ENCODE assay signal across 9 mouse cellular contexts in the genomic region with DNA sequence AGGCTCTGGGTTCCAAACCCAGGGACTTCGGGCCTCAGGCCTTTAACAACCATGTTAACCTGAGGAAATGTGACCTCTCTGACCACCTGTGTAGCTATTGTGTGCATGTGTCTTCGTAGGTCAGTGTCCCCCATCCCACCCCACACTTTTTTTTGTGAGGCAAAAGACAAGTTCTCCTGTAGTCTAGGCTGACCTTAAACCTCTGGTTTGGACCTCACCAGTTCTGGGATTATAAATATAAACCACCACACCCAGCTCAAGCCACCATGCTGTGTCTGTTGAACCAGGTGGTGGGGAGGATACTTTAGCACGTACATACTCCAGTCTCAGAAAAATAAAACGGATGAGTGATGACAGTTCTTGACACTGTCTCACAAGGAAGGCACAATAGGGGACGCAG. TPM values are rescaled to one million over a fixed set of nuclear protein-coding genes. Genes with fewer than 3 reads are reported as not detected.
DNase-seq lines count a peak whose midpoint lies in the region; ATAC-seq and TF ChIP-seq lines count a peak whose summit lies in the region.
"Had no signal": no experiment of that assay in that cellular context is flagged by ENCODE, and none has a peak within 500 bp of the region (broad histone marks: within the 10 kb centered on the region; RNA-seq: fewer than 3 reads in every experiment).

No protein-coding gene starts in this region.

- no peaks in the 10 kb centered on the region for H3K79me2 ChIP-seq in myocyte (ENCODE audit: control insufficient read depth, insufficient read depth)

- H3K4me2 ChIP-seq in kidney, embryonic 16.5 days (replicated peaks; ENCODE audit: low read depth, low read length): peak overlapping the region; percentile 87
- peak overlapping the region; percentile 95 for H3K4me2 ChIP-seq in embryonic facial prominence, embryonic 15.5 days (replicated peaks)
- peak overlapping the region; percentile 80 for H3K4me2 ChIP-seq in intestine, embryonic 16.5 days (ENCODE audit: low read depth, low read length)
- peak overlapping the region; percentile 87 for H3K4me2 ChIP-seq in myocyte (ENCODE audit: low read depth)

- H3K36me3 ChIP-seq in kidney, embryonic 16.5 days (ENCODE audit: insufficient read depth, low read length): peaks cover 15% of the 10 kb centered on the region
- H3K36me3 ChIP-seq in embryonic facial prominence, embryonic 15.5 days: peaks cover 18% of the 10 kb centered on the region
- H3K36me3 ChIP-seq in intestine, embryonic 16.5 days (ENCODE audit: control insufficient read depth, insufficient read depth, low read length): peaks cover 8% of the 10 kb centered on the region; the same call in 1 of the 2 replicates
- H3K36me3 ChIP-seq in myocyte (ENCODE audit: control insufficient read depth, insufficient read depth): no peaks in the 10 kb centered on the region

- peaks cover 18% of the 10 kb centered on the region for H3K4me1 ChIP-seq in kidney, embryonic 16.5 days (ENCODE audit: insufficient read depth, low read length)
- peaks cover 39% of the 10 kb centered on the region for H3K4me1 ChIP-seq in embryonic facial prominence, embryonic 15.5 days
- H3K4me1 ChIP-seq in intestine, embryonic 16.5 days (ENCODE audit: control insufficient read depth, insufficient read depth, low read length): peaks cover 55% of the 10 kb centered on the region

- H3K9me3 ChIP-seq in kidney, embryonic 16.5 days (ENCODE audit: low read length): no peaks in the 10 kb centered on the region
- H3K9me3 ChIP-seq in embryonic facial prominence, embryonic 15.5 days (replicated peaks): no peaks in the 10 kb centered on the region
- H3K9me3 ChIP-seq in intestine, embryonic 16.5 days (ENCODE audit: control insufficient read depth, low read length): no peaks in the 10 kb centered on the region

- H3K27ac ChIP-seq in kidney, embryonic 16.5 days (ENCODE audit: low read length): peak overlapping the region; percentile 99; the same call in 1 of the 2 replicates
- peak overlapping the region; percentile 97; the same call in 1 of the 2 replicates for H3K27ac ChIP-seq in embryonic facial prominence, embryonic 15.5 days (replicated peaks)
- peak overlapping the region; percentile 98 for H3K27ac ChIP-seq in intestine, embryonic 16.5 days (ENCODE audit: low read length)

- H3K4me3 ChIP-seq in kidney, embryonic 16.5 days (ENCODE audit: low read length): peak overlapping the region; percentile 64
- H3K4me3 ChIP-seq in embryonic facial prominence, embryonic 15.5 days (replicated peaks): peak overlapping the region; percentile 58
- H3K4me3 ChIP-seq in intestine, embryonic 16.5 days (ENCODE audit: low read length): peak overlapping the region; percentile 67
- peak overlapping the region; percentile 86 for H3K4me3 ChIP-seq in myocyte

- TF ChIP-seq POLR2A in myocyte (IDR thresholded peaks at IDR 0.05; ENCODE audit: insufficient read length, low read depth): no peak

- 57% methylated on average over 5 of the region's 5 CpGs for WGBS in kidney, embryonic 16.5 days
- WGBS in embryonic facial prominence, embryonic 15.5 days: 56% methylated on average over 5 of the region's 5 CpGs
- 48% methylated on average over 5 of the region's 5 CpGs for WGBS in intestine, embryonic 16.5 days

- no peak for DNase-seq in kidney, adult 9 months
- DNase-seq in c-Kit-positive CD71-positive TER-119-positive erythroid progenitor cells, embryonic 14.5 days (ENCODE audit: low spot score): no peak

- ATAC-seq in kidney, embryonic 16.5 days (ENCODE audit: low FRiP score, low TSS enrichment): no peak
- no peak for ATAC-seq in embryonic facial prominence, embryonic 15.5 days (ENCODE audit: insufficient number of reproducible peaks, low FRiP score, low TSS enrichment, low read depth)
- ATAC-seq in intestine, embryonic 16.5 days: no peak
- ATAC-seq in CD4-positive, CD25-positive, alpha-beta regulatory T cell, adult 4 months: no peak
- ATAC-seq in monocyte, adult 5-6 weeks (replicated peaks; ENCODE audit: insufficient number of reproducible peaks, low FRiP score, low TSS enrichment, poor library complexity, severe bottlenecking): no peak
- ATAC-seq: Patski had no signal

- H3ac ChIP-seq in myocyte (ENCODE audit: control insufficient read depth, insufficient read length): peak overlapping the region; percentile 63

- peak overlapping the region; percentile 81 for H3K9ac ChIP-seq in kidney, embryonic 16.5 days (replicated peaks; ENCODE audit: low read length)
- no peak overlapping the region for H3K9ac ChIP-seq in embryonic facial prominence, embryonic 15.5 days
- peak overlapping the region; percentile 75; the same call in 1 of the 2 replicates for H3K9ac ChIP-seq in intestine, embryonic 16.5 days (ENCODE audit: low read depth, low read length)

- no peaks in the 10 kb centered on the region for H3K27me3 ChIP-seq in kidney, embryonic 16.5 days (ENCODE audit: insufficient read depth, low read length)
- H3K27me3 ChIP-seq in embryonic facial prominence, embryonic 15.5 days: no peaks in the 10 kb centered on the region
- no peaks in the 10 kb centered on the region for H3K27me3 ChIP-seq in intestine, embryonic 16.5 days (replicated peaks; ENCODE audit: control insufficient read depth, insufficient read depth, low read length)
- no peaks in the 10 kb centered on the region for H3K27me3 ChIP-seq in myocyte (ENCODE audit: control insufficient read depth, insufficient read depth, insufficient read length)
- H3K27me3 ChIP-seq: Patski had no signal

TF ChIP-seq in myocyte, 11 proteins besides CTCF, POLR2A, EP300 and RAD21:
- no peak for TF ChIP-seq TCF12 (IDR thresholded peaks at IDR 0.05; ENCODE audit: insufficient read depth, poor library complexity, severe bottlenecking)
- no peak for TF ChIP-seq E2F4 (IDR thresholded peaks at IDR 0.05; ENCODE audit: insufficient read depth)
- TF ChIP-seq POLR2AphosphoS2 (IDR thresholded peaks at IDR 0.05; ENCODE audit: insufficient read length, low read depth): no peak
- TF ChIP-seq USF1 (IDR thresholded peaks at IDR 0.05; ENCODE audit: low read depth): no peak
- no peak for TF ChIP-seq SRF (IDR thresholded peaks at IDR 0.05; ENCODE audit: control insufficient read depth, insufficient read length, low read depth)
- TF ChIP-seq REST (IDR thresholded peaks at IDR 0.05; ENCODE audit: insufficient read depth, insufficient read length): no peak
- no peak for TF ChIP-seq CEBPB (IDR thresholded peaks at IDR 0.05; ENCODE audit: insufficient read depth, poor library complexity, severe bottlenecking)
- TF ChIP-seq TCF3 (IDR thresholded peaks at IDR 0.05; ENCODE audit: insufficient read length, low read depth): no peak
- no peak for TF ChIP-seq MAX (IDR thresholded peaks at IDR 0.05; ENCODE audit: low read depth)
- no peak for TF ChIP-seq MYOD1 (IDR thresholded peaks at IDR 0.05; ENCODE audit: control insufficient read depth in 1 of 3, insufficient read length in 2 of 3, low read depth in 2 of 3)
- TF ChIP-seq MYOG (IDR thresholded peaks at IDR 0.05; ENCODE audit: control insufficient read depth in 1 of 3, insufficient read depth in 1 of 3, insufficient read length in 2 of 3, low read depth in 2 of 3): no peak

RNA-seq across cellular contexts. Expression of a gene that starts 7.7 kb away (rescaled TPM):
- polyA plus RNA-seq in kidney, embryonic 16.5 days (2015; fragmentation: Nextera tagmentation; extraction: Ambion mirVana): 29.5 and 30.4 TPM in 2 replicates
- 41.8 and 42.2 TPM in 2 replicates for polyA plus RNA-seq in embryonic facial prominence, embryonic 15.5 days (2015; fragmentation: Nextera tagmentation; extraction: Ambion mirVana)
- 20.6 and 21.1 TPM in 2 replicates for polyA plus RNA-seq in intestine, embryonic 16.5 days (2015; fragmentation: Nextera tagmentation; extraction: Ambion mirVana)
- 39.9 TPM for polyA plus RNA-seq in myocyte (2012; fragmentation: generic; extraction: Trizol)
- polyA plus RNA-seq in CD4-positive, CD25-positive, alpha-beta regulatory T cell, adult 4 months (2017; shearing (Covaris generic)): 10 to 100 TPM in 1 of 2 experiments, 1 to 10 TPM in 1; 8.4 to 11.4 TPM
- 13.1 to 16.8 TPM (median 14.2 TPM) in 3 replicates for total RNA-seq in monocyte, adult 5-6 weeks (2017)

RNA-seq across cellular contexts. Expression of a gene that starts 8.3 kb away (rescaled TPM):
- 71.2 and 86.6 TPM in 2 replicates for polyA plus RNA-seq in kidney, embryonic 16.5 days (2015; fragmentation: Nextera tagmentation; extraction: Ambion mirVana)
- 90.3 and 97.9 TPM in 2 replicates for polyA plus RNA-seq in embryonic facial prominence, embryonic 15.5 days (2015; fragmentation: Nextera tagmentation; extraction: Ambion mirVana)
- 77.7 and 80.5 TPM in 2 replicates for polyA plus RNA-seq in intestine, embryonic 16.5 days (2015; fragmentation: Nextera tagmentation; extraction: Ambion mirVana)
- polyA plus RNA-seq in myocyte (2012; fragmentation: generic; extraction: Trizol): 76.1 TPM
- 10 to 100 TPM; 36.8 to 49.6 TPM for polyA plus RNA-seq in CD4-positive, CD25-positive, alpha-beta regulatory T cell, adult 4 months (2017; shearing (Covaris generic))
- total RNA-seq in monocyte, adult 5-6 weeks (2017): 9.3 to 26.0 TPM (median 10.3 TPM) in 3 replicates

RNA-seq across cellular contexts. Expression of a gene that starts 15.6 kb away (rescaled TPM):
- polyA plus RNA-seq in kidney, embryonic 16.5 days (2015; fragmentation: Nextera tagmentation; extraction: Ambion mirVana): 0.42 and 0.71 TPM in 2 replicates
- polyA plus RNA-seq in embryonic facial prominence, embryonic 15.5 days (2015; fragmentation: Nextera tagmentation; extraction: Ambion mirVana): 1.4 and 1.7 TPM in 2 replicates
- 0.45 and 0.48 TPM in 2 replicates for polyA plus RNA-seq in intestine, embryonic 16.5 days (2015; fragmentation: Nextera tagmentation; extraction: Ambion mirVana)
- 0.12 TPM for polyA plus RNA-seq in myocyte (2012; fragmentation: generic; extraction: Trizol)
- polyA plus RNA-seq in CD4-positive, CD25-positive, alpha-beta regulatory T cell, adult 4 months (2017; shearing (Covaris generic)): not detected
- not detected in 3 replicates for total RNA-seq in monocyte, adult 5-6 weeks (2017)

RNA-seq across cellular contexts. Expression of a gene that starts 24.8 kb away (rescaled TPM):
- 3.4 and 3.7 TPM in 2 replicates for polyA plus RNA-seq in kidney, embryonic 16.5 days (2015; fragmentation: Nextera tagmentation; extraction: Ambion mirVana)
- polyA plus RNA-seq in embryonic facial prominence, embryonic 15.5 days (2015; fragmentation: Nextera tagmentation; extraction: Ambion mirVana): 4.0 and 5.1 TPM in 2 replicates
- 0.73 and 1.4 TPM in 2 replicates for polyA plus RNA-seq in intestine, embryonic 16.5 days (2015; fragmentation: Nextera tagmentation; extraction: Ambion mirVana)
- 0.28 TPM for polyA plus RNA-seq in myocyte (2012; fragmentation: generic; extraction: Trizol)
- not detected for polyA plus RNA-seq in CD4-positive, CD25-positive, alpha-beta regulatory T cell, adult 4 months (2017; shearing (Covaris generic))
- not detected in 3 replicates for total RNA-seq in monocyte, adult 5-6 weeks (2017)

RNA-seq across cellular contexts. Expression of a gene that starts 24.8 kb away (rescaled TPM):
- 51.5 and 53.8 TPM in 2 replicates for polyA plus RNA-seq in kidney, embryonic 16.5 days (2015; fragmentation: Nextera tagmentation; extraction: Ambion mirVana)
- polyA plus RNA-seq in embryonic facial prominence, embryonic 15.5 days (2015; fragmentation: Nextera tagmentation; extraction: Ambion mirVana): 224 and 246 TPM in 2 replicates
- 57.9 and 58.2 TPM in 2 replicates for polyA plus RNA-seq in intestine, embryonic 16.5 days (2015; fragmentation: Nextera tagmentation; extraction: Ambion mirVana)
- polyA plus RNA-seq in myocyte (2012; fragmentation: generic; extraction: Trizol): 1,032 TPM
- polyA plus RNA-seq in CD4-positive, CD25-positive, alpha-beta regulatory T cell, adult 4 months (2017; shearing (Covaris generic)): 10 to 100 TPM in 1 of 2 experiments, 1 to 10 TPM in 1; 9.3 to 23.8 TPM
- total RNA-seq in monocyte, adult 5-6 weeks (2017): 31.2 to 34.4 TPM (median 33.6 TPM) in 3 replicates
